Mouse (Mus musculus) heart, postnatal 14 days (tissue): ENCODE results near the gene Synj1. TPM values are rescaled to one million over a fixed set of nuclear protein-coding genes. Genes with fewer than 3 reads are reported as not detected.

Experiments
- DNase-seq, 2 experiments: peaks; one replicate each; pipeline ENCODE4 v3.0.0; 2021 to 2022
- intact Hi-C: fragments of 180-260 bp; cut with DNase I; formaldehyde crosslinking; loops from one replicate; pipeline ENCODE4 v1.15.1; 2025
- total RNA-seq, 2 experiments: library from RNA; stranded (reverse); gene quantifications; 2 replicates each; pipeline ENCODE4 v1.2.3; 2021

The Synj1 gene
- total RNA-seq, 2 experiments from 2014 or later: 28.6 to 32.5 TPM

DNA sequence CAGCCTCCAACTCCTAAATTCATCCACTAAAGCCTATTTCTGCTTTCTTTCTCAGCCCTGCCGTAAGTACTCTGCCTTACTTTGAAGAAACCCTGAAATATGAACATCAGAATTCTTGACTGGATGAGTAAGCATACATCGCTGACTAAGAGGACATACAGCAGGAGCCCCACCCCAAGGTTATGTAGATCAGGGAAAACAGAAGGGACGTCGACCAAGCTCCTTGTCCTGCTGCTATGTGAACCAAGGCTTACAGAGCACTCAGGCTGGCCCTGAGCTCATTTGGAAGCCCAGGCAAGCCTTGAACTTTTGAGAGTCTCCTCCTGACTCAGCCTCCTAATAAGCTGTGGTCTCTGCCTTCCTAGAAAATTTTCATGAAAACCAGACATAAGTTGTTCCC lies 4.7 kb upstream of the Synj1 start:
- intact Hi-C loops: no loop called here

DNA sequence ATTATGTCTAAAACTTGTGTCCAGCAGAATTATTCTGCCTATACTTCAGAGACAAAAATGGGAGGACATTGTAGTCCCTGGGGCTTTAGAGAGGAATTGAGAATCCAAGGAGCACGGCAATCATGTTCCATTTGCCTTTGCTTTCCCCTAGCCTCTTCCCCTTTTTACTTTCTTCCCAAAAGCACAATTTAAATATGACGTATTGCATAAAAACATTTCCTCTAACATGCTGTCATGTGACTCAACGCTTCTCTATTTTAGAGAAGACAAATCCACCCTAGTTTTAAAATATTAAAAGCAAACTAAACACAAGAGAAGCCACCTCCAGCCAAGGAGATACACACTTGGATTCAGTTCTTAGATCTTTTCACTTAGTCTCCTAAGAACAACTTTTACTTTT lies 739 bp upstream of the Synj1 start:
- intact Hi-C loops: loop anchor here (2.0 to 5.0 kb wide), 2 partner anchors 77 to 185 kb away; partner anchors contain the start of genes Cfap298 and Eva1c
- DNase-seq: no peak

More for the DNA sequence above, 4.7 kb upstream of the Synj1 start:
- no peak for DNase-seq

DNA sequence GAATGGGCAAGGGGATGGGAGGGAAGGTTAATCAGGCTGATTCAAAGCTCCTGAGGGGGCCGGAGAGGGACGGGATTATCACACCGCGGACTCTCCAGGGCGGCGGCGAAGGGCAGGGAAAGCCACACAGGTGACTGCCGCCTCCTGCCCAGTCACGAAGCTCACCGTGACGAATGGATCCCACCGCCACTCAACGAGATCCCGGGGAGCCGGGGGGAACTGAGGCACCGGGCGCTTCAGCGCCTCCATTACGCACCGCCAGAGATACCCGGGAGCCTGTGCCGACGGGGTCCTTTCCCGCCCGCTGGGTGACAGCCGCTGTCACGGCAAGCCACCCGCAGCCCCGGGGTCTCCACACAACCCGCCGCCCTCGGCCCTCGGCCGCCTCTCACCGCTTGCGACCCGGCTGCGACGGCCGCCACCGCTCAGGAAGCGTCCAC lies 507 bp downstream of the Synj1 start:
- DNase-seq: no peak
- intact Hi-C loops: loop anchor here (2.0 to 5.0 kb wide), 2 partner anchors 76 to 183 kb away; partner anchors contain the start of genes Cfap298 and Eva1c

DNA sequence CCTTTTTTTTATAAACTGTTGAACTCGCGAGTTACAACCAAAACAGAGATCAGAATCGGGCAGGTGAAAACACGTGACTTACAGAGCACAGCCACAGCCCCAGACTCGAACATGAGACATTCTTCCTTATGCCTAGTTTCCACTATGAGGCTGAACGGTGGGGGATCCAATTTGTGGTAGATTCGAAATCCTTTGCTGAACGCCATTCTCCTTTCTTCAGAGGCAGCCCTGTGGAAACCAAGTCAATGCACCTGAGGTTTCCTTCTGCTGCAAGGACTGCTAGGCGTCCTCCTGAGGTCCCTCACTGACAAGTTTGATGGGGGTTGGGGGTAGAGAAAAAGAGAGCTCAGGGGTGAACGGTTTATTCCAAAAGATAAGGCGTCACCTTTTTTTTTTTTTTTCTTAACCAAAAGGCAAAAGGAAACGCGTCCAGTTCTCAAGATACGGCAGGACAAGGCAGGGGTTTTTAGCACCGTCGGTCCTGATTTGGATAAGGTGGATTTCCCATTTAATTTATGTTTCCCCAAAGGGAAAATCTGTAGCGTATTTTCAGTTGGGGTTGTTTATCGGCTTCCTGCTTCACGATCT lies 1.1 kb downstream of the Synj1 start:
- no peak for DNase-seq
- intact Hi-C loops: loop anchor here (2.0 to 5.0 kb wide), 2 partner anchors 75 to 183 kb away; partner anchors contain the start of genes Cfap298 and Eva1c

DNA sequence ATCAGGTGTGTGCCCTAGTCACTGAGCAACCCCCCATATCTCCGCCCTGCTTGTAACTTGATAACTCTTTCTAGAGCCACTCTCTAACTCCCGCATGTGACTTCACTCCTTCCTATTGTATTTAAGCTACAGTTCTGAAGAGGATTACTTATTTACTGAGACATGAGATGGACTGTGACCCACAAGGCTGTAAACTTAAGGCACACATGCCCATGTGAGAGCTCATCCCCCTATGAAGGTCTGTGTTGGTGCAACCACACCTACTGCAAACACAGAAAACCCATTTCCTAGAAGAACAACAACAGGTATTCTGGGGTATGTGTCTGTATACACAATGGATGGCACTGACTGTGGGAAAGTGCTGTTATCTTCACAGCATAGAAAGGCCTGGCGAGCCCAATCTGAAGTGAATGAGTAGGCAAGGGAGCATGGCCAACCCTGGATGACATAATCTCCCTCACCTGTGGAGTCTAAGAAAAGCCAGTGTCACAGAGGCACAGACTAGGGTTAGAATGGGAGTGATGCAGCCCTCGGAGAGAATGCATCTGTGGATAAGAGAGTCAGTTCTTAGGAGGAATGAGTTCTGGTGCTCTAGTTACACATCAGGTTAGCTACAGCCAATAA lies 6.1 kb downstream of the Synj1 start:
- intact Hi-C loops: no loop called here
- DNase-seq: no peak

DNA sequence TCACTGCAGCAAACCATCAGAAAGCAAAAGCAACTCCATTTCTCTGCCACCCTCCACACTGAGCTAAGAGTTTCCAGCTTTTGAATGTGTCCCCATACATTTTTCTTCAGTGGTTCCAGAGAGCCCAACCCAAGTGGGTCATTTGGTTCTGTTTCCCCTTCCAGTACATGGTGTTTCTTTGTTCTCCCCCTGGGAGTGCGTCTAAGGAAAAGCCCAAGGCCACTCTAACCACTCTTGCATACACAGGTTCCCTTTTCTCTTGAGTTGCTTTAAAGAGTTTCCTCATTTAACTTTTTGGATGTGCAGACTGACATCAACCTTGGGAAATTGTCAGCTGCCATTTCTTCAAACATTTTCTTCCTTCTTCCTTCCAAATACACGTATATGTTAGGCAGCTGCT lies 10.0 kb downstream of the Synj1 start:
- DNase-seq: no peak
- intact Hi-C loops: no loop called here

DNA sequence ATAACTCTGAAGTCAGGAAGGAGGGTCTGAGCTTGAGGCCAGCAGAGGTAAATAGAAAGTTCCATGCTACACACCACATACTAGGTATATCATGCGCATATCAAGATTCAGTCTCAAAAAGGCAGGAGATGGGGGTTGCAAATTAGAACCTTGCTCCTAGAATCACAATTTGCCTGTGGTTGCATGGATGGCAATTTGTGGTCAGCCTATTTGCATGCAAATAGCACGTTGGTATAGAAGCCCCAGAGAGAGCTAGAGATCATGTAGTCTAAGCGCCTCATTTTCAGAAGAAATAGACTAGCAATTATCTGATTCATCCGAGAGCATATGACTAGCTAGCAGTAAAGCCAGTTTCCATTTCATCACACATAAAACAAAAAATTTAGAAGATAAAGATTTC lies 11.3 kb downstream of the Synj1 start:
- intact Hi-C loops: no loop called here
- DNase-seq: no peak

DNA sequence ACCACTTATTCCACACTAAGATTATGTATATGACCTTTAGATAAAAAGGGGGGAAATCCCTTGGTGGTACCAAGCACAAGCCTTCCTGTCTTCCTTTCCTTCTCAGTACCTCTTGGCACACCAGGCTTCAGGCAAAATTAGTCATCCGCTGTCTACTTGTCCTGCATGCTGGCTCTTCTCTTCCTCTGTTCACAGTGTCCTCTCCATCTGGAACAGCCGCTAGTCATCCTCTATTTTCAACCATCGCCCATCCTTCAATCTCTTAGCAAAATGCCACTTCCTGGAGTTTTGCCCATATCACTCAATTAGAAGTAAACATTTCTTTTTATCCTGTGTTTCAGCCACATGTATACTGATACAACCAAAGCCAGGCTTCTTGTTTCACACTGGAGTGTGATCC lies 13.3 kb downstream of the Synj1 start:
- no peak for DNase-seq
- intact Hi-C loops: no loop called here

DNA sequence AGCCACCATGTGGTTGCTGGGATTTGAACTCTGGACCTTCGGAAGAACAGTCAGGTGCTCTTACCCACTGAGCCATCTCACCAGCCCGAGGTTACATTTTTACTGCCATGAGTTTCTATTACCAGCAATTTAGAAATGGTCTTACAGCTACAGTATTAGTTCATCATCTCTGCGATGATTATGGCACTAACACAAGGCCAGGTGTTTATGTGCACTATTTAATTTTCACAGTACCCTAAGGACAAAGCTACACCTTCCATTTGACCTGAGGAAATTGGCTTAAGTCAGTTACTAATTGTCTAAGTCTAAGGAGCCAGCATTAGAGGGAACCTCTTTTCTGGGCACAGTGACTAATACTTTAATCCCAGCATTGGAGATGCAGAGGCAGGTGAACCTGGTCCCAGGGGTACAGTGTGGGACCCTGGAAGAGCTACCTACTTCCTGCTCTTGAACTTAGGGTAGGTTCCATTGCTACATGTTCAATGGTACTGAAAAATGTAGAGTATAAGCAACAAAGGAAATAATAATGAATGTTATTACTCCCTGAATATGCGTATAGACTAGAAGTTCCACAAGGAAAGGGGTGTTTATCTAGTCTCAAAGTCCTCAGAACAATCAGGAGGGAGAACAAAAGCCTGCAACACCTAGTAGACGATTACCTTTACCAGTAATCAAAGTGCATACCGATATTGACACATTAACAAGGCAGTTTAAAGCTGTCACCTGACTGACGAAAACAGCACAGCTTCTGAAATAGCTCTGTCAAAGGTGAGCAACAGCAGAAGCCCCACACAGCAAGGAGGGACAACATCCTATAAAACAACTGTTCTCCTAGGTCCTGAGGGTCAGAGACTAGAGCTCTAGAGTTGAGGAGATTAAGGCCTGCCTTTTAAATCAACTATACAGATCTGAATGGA lies 14.5 kb downstream of the Synj1 start:
- no peak for DNase-seq
- intact Hi-C loops: no loop called here

DNA sequence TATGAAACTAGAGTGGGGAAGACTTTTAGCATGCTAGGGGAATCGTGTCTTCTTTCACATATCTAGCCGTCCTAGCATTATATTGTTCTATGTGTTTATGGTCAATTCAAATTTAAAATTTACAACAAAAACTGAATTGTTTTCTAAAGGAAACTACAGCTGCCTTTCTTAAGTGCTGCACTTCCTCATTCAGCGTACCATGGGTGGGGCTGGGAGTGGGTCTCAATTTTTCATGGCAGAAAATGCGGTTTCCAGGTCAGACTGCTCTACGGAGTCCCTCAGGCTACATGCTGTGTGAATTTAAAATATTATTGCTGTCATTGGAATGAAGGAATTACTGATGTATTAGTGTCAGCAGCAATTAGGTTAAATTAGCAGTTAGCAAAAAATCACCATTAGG lies 15.6 kb downstream of the Synj1 start:
- intact Hi-C loops: no loop called here
- no peak for DNase-seq

DNA sequence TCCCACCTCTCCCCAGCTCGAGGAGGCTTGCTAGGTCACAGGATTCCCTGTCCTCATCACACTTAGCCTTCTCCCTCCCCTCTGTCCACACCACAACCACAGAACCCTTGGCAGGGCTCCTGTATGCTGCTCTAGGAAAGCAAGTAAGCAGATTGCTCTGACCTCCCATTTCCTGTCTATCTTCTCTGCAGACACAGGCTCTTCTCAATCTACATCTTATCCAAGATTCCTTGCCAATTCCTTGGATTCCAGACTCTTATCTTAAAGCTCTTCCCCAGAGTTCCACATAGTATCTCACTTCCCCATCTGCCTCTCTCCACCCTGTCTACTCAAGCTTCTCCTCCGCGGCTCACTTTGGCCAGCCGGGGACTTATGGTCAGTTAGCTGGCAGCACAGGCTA lies 16.1 kb downstream of the Synj1 start:
- DNase-seq: peak; percentile 23 to 38
- intact Hi-C loops: no loop called here

DNA sequence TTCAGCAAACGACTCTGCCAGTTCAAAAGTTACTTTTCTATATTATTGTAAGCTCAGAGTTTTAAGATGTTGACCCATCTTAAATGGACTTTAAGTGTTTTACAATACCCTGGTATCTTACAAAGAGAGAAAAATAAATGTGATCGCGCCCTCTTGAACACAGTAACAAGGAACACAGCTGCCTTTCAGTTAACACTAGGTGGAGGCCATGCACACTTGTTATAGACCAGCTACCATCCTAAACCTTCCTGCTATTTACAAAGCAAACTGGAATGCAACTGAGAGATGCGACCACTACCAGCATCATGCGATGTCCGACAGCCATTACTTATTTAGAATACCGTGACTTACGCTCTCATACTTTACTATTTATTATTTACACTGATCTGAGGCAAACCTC lies 21.9 kb downstream of the Synj1 start:
- intact Hi-C loops: no loop called here
- no peak for DNase-seq

DNA sequence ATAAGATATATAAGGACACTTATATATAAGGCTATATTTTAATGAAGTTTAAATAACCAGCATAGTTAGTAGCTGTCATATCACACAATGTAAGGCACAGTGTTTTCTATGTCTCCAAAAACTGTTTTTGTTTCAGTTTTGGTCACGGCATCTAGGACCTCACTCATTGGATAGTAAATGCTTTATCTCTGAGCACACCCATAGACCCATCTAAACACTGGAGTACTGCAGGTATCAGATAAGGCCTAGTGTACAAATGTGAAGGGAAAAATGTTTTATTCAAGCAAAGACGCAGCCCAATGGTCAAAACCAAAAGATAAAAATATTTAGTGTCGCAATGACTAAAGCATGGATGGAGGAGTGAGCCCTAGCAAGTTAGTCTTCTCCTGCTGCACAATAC lies 22.4 kb downstream of the Synj1 start:
- intact Hi-C loops: no loop called here
- no peak for DNase-seq

DNA sequence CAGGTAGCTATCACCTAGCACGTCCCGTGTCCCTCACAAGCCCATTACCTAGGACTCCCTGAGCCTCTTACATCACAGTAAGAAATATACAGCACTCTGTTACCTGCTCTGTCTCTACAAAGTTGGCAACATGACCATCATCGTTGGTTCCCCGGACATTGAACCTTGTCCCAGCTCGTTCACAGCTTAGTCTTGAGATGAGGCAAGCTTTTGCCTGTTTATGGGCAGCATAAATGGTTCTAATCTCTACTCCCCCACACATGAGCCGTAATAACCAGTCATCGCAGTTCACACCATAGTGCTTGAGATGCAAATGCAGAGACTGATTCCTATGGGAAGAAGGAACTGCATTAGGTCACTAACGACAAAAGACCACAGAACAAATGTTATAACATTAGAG lies 23.1 kb downstream of the Synj1 start:
- intact Hi-C loops: no loop called here

DNA sequence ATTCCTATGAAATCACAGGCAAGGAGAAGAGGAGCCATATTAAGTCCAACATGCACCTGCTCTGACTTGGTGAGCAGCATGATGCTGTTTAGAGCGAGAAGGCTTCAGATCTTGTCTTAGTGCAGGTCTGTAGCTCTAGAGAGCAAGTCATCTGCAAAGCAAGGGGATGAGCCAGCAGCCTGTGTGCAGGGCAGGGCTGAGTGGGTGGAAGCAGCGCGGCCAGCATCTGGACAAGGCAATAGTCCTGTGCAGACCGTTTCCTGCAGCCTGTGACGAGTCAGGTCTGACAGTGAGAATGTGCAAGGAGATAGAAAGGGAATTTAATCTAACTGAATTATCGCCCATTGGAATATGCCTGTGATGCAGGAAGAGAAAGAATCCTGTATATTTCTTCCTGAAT lies 40.1 kb downstream of the Synj1 start:
- intact Hi-C loops: no loop called here
- DNase-seq: no peak

More for the DNA sequence above, 23.1 kb downstream of the Synj1 start:
- no peak for DNase-seq

DNA sequence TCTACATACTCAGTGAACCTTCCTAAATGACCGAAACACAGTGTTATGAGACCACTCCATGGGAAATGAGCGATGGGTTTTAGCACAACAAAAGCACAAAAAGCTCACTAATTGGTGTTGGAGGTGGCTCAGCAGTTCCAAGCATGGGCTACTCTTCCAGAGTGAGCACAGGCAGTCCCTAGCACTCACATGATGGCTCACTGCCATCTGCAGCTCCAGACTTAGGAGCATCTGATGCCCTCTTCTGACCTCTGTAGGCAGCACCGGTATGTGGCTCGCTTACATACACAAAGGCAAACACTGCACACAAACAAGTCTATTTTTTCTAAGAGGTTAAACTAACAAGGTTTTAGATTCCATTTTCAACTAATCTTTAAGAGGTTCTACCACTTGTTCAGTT lies 44.9 kb downstream of the Synj1 start:
- intact Hi-C loops: no loop called here
- DNase-seq: no peak

DNA sequence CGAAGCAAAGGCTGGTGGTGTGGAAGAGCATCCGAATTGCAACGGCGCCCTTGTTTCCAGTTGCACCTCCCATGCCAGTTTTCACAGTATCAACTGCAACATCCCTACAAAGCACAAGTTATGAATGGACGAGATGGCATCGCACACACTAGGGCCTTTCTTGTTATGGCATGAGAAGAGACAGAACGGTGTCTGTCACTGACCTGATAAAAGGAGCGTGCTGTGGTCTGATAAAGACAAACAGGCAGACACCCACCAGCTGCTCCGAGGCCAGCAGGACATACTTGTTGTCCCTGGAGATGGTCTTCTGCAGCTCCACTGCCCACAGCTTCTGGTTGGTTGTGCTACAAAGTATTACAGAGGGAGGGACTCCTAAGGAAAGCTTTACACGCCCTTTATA lies 46.8 kb downstream of the Synj1 start:
- intact Hi-C loops: no loop called here

DNA sequence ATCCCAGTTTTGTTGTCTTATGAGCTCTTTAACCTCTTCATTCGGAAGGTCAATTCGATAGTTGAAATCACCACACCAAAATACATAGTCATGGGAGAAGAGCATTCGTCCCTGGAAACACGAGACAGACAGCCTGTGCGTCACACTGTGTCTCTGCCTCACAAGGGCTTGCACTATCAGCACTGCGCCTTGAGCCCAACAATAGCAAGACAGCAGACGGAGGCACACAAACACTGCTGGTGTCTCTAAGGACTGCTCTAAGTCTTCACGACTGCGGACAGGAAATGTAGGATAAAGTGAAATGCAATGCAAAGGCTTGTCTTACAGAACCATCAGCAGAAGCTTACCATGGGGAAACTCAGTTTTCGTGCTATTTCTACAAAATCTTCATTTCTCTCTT lies 47.2 kb downstream of the Synj1 start:
- no peak for DNase-seq
- intact Hi-C loops: no loop called here

More for the DNA sequence above, 46.8 kb downstream of the Synj1 start:
- no peak for DNase-seq

DNA sequence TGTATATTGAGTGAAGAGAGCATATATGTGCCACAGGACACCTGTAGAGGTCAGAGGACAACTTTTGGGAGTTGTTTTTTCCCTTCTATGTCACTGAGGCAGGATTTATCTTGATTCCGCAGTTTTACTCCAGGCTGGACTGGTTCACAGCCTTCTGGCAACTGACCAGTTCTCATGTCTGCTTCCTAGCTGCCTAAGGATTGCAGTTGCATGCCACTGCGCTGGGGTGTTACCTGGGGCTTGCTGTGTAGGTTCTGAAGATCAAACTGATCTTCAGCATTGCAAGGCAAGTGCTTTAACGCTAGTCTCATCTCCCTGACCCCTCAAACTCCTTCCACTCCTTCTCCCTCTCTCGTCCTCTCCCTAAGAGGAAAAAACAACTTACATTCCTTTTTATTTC lies 47.9 kb downstream of the Synj1 start:
- intact Hi-C loops: no loop called here
- DNase-seq: no peak

DNA sequence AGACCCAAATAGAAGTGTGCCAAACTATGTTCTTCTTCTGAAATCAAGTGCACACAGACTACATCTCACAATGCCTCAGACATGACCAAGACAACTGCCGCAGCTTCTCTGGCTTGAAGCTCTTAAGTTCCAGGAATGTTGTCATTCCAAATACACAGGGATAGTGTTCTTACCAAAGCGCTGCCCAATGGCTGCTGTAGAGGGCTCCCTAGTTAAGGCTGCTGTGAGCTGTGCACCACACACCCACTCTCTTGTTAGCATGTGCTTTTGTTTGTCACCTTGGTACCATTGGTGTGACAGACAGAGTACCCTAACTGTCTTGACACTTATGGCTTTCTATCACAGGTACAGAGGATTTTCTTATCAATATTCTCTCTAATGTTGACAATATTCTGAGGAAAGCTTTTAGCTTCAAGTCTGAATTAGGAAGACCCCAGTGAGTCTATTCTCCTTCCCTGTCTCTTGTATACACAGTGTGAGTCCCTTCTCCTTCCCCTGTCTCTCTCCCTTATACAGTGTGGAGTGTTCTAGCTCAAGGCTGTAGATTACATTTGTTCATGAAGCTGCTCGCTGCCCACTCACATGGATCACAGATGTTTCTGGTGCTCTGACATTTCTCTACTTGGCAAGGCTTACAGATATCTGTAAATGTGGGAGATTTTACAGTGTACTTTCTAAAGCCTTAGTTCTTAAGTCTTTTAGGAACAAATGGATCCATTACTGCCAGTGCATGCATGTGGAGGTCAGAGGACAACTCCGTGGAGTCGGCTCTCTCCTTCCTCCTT lies 52.6 kb downstream of the Synj1 start:
- DNase-seq: no peak
- intact Hi-C loops: no loop called here

DNA sequence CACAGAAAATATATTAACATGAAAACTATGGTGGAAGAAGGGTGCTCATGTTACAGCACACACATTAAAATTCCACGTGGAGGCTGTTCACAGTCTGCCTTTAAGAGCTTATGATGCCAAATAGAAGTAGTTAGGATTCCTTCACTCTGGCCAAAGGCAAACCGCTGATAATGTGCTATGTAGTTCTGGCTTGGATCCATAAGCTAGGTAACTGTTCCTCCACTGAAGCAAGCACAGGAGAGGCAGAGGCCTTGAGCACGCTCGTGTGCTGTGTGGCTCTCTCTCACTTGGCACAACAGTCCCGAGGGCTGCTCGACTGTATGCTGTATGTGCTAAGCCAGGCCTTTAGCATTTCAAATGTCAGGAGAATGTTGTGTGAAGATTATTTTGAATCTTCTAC lies 55.6 kb downstream of the Synj1 start:
- intact Hi-C loops: no loop called here
- no peak for DNase-seq
